Mouse (Mus musculus) stomach, embryonic 16.5 days (tissue): ENCODE measurements around the gene Sec23b. TPM values are rescaled to one million over a fixed set of nuclear protein-coding genes. Genes with fewer than 3 reads are reported as not detected.

Experiments
- ATAC-seq: fragments of 200-750 bp; cut with Nextera tagmentation; 2 replicates; pipeline ENCODE4 v1.8.0; 2017; ENCODE audit warnings: moderate number of reproducible peaks, moderate TSS enrichment; ENCODE audit not compliant: insufficient read depth, low FRiP score
- H3K27ac ChIP-seq: fragments of 300-500 bp; sonication (generic); 2 replicates; pipeline ENCODE4 v1.5.1; 2014; ENCODE audit warnings: low read length
- H3K27me3 ChIP-seq: fragments of 300-500 bp; sonication (generic); 2 replicates; pipeline ENCODE4 v1.6.1; 2014; ENCODE audit warnings: low read length, control low read depth, mixed read lengths; ENCODE audit not compliant: control insufficient read depth, insufficient read depth
- H3K36me3 ChIP-seq: fragments of 300-500 bp; sonication (generic); 2 replicates; pipeline ENCODE4 v1.6.1; 2014; ENCODE audit warnings: low read length; ENCODE audit not compliant: control insufficient read depth, insufficient read depth
- H3K4me1 ChIP-seq: fragments of 300-500 bp; sonication (generic); 2 replicates; pipeline ENCODE4 v1.6.1; 2014; ENCODE audit warnings: low read length, control low read depth, mixed read lengths; ENCODE audit not compliant: control insufficient read depth, insufficient read depth
- H3K4me2 ChIP-seq: fragments of 300-500 bp; sonication (generic); 2 replicates; pipeline ENCODE4 v1.6.1; 2014; ENCODE audit warnings: low read depth, low read length, mixed read lengths
- H3K4me3 ChIP-seq: fragments of 300-500 bp; sonication (generic); replicated peaks from 2 replicates; pipeline ENCODE4 v1.5.1; 2014; ENCODE audit warnings: mild to moderate bottlenecking, low read length
- H3K9ac ChIP-seq: fragments of 300-500 bp; sonication (generic); 2 replicates; pipeline ENCODE4 v1.6.1; 2014; ENCODE audit warnings: low read length
- H3K9me3 ChIP-seq: fragments of 300-500 bp; sonication (generic); replicated peaks from 2 replicates; pipeline ENCODE4 v1.6.1; 2016; ENCODE audit warnings: low read length, control low read depth; ENCODE audit not compliant: control insufficient read depth
- WGBS: fragments of 180-500 bp; shearing (Covaris S2); extraction: QIAGEN DNeasy Blood & Tissue Kit; methylation state at CpG from one replicate; pipeline ENCODE4 v1.1.7; 2014; 5-methylcytosine and 5-hydroxymethylcytosine counted together
- microRNA-seq: library from miRNA; unstranded; fragments of <30 nt; microRNA quantifications from one replicate; pipeline ENCODE4, GENCODE M21; 2016
- polyA plus RNA-seq: library from polyadenylated mRNA; unstranded; fragments of >200 nt; fragmentation: Nextera tagmentation; extraction: Ambion mirVana; gene quantifications from 2 replicates; pipeline ENCODE4 v1.2.1, GENCODE M21; 2015

The Sec23b gene
- polyA plus RNA-seq, 1 experiment from 2014 or later: 113 TPM

DNA sequence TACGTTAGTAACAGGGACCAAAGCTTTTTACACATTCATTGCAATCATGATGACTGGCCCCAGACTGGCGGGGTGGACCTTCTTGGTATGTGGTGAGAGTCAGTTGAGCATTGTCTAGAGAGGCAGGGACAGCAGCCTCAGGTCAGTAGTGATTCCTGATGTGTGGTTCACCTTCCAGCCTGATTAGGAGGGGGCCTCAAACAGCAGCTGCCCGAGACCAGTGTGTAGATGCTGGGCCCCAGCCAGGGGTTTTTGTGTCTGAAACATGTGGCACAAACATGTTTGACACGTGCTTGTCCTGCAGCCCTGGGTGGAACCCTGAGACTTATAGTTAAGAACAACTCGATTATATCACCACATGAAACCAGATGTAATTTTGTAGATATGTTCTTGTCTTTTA lies 78.2 kb downstream of the Sec23b start:
- H3K27me3 ChIP-seq: no peaks in the 10 kb centered on the region
- peaks cover 3% of the 10 kb centered on the region; the same call in 1 of the 2 replicates for H3K9me3 ChIP-seq
- no peak overlapping the region for H3K4me3 ChIP-seq
- no peaks in the 10 kb centered on the region for H3K4me1 ChIP-seq
- no peak overlapping the region for H3K4me2 ChIP-seq
- 66% methylated on average over 5 of the region's 5 CpGs for WGBS
- H3K36me3 ChIP-seq: no peaks in the 10 kb centered on the region
- no peak for ATAC-seq
- no peak overlapping the region for H3K27ac ChIP-seq
- H3K9ac ChIP-seq: no peak overlapping the region

GRCm38 (mm10) chr2:144634729-144635128 lies 78.7 kb downstream of the Sec23b start:
- Histone ChIP-seq H3K9me3 (peaks cover 3% of the 10 kb centered on the region; the same call in 1 of the 2 replicates), H3K9ac (no peak overlapping the region), H3K4me2 (no peak overlapping the region), H3K36me3 (no peaks in the 10 kb centered on the region), H3K27ac (no peak overlapping the region), H3K4me3 (no peak overlapping the region), H3K4me1 (no peaks in the 10 kb centered on the region), H3K27me3 (no peaks in the 10 kb centered on the region)
- 69% methylated on average over 2 of the region's 2 CpGs for WGBS
- ATAC-seq: no peak

GRCm38 (mm10) chr2:144635644-144636320 lies 79.8 kb downstream of the Sec23b start:
- H3K36me3 ChIP-seq: no peaks in the 10 kb centered on the region
- H3K27ac ChIP-seq: no peak overlapping the region
- H3K4me1 ChIP-seq: no peaks in the 10 kb centered on the region
- H3K9me3 ChIP-seq: peaks cover 3% of the 10 kb centered on the region; the same call in 1 of the 2 replicates
- no peaks in the 10 kb centered on the region for H3K27me3 ChIP-seq
- WGBS: 19% methylated on average over 5 of the region's 5 CpGs
- no peak for ATAC-seq
- no peak overlapping the region for H3K4me3 ChIP-seq
- H3K4me2 ChIP-seq: no peak overlapping the region
- no peak overlapping the region for H3K9ac ChIP-seq

DNA sequence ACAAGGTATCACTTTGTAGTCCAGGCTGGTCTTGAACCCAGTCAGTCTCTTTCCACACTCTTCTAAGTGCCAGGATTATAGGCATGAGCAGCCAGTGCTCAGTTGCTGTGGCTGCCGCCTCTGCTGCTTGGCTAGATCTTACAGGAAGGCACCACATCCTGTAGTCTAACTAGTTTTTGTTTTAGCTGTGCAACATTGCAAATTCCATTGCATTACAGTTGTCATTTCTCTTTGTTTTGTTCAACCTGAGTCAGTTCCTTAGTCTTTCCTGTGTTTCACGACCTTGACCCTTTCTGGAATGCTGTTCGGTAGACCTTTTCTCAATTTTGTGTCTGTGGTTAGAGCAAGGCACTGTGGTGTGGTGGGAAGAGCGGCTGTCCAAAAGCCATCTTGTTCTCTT lies 81.2 kb downstream of the Sec23b start:
- no peak for ATAC-seq
- no peaks in the 10 kb centered on the region for H3K36me3 ChIP-seq
- no peak overlapping the region for H3K9ac ChIP-seq
- no peak overlapping the region for H3K4me2 ChIP-seq
- H3K27me3 ChIP-seq: no peaks in the 10 kb centered on the region
- H3K9me3 ChIP-seq: peaks cover 3% of the 10 kb centered on the region; the same call in 1 of the 2 replicates
- 73% methylated on average over 4 of the region's 4 CpGs for WGBS
- no peak overlapping the region for H3K4me3 ChIP-seq
- no peak overlapping the region for H3K27ac ChIP-seq
- no peaks in the 10 kb centered on the region for H3K4me1 ChIP-seq

- Histone ChIP-seq H3K27ac (peak overlapping the region; percentile 21; the same call in 1 of the 2 replicates), H3K9me3 (no peaks in the 10 kb centered on the region), H3K4me3 (no peak overlapping the region), H3K27me3 (no peaks in the 10 kb centered on the region), H3K36me3 (no peaks in the 10 kb centered on the region), H3K9ac (no peak overlapping the region), H3K4me2 (no peak overlapping the region), H3K4me1 (no peaks in the 10 kb centered on the region)
- 79% methylated on average over 12 of the region's 12 CpGs for WGBS
- no peak for ATAC-seq
Measured at GRCm38 (mm10) chr2:144637671-144638395, 81.8 kb downstream of the Sec23b start.

- H3K36me3 ChIP-seq: no peaks in the 10 kb centered on the region
- H3K9ac ChIP-seq: no peak overlapping the region
- no peaks in the 10 kb centered on the region for H3K9me3 ChIP-seq
- WGBS: 40% methylated on average over 4 of the region's 4 CpGs
- no peaks in the 10 kb centered on the region for H3K4me1 ChIP-seq
- ATAC-seq: no peak
- no peak overlapping the region for H3K27ac ChIP-seq
- H3K4me3 ChIP-seq: no peak overlapping the region
- H3K4me2 ChIP-seq: no peak overlapping the region
- H3K27me3 ChIP-seq: no peaks in the 10 kb centered on the region
Measured at GRCm38 (mm10) chr2:144638719-144639118, 82.7 kb downstream of the Sec23b start.

GRCm38 (mm10) chr2:144640101-144640500 lies 84.1 kb downstream of the Sec23b start:
- Histone ChIP-seq H3K36me3 (no peaks in the 10 kb centered on the region), H3K27ac (no peak overlapping the region), H3K4me3 (no peak overlapping the region), H3K9me3 (no peaks in the 10 kb centered on the region), H3K9ac (no peak overlapping the region), H3K27me3 (no peaks in the 10 kb centered on the region), H3K4me2 (no peak overlapping the region), H3K4me1 (no peaks in the 10 kb centered on the region)
- 76% methylated on average over 7 of the region's 7 CpGs for WGBS
- ATAC-seq: no peak

Small RNAs within 50 kb of the gene (microRNA-seq; reads per million reads assigned to microRNA genes)
- gene Gm24823: not detected

Other genes starting within 250 kb of the Sec23b start
- gene Ovol2, start 224.1 kb upstream of the Sec23b start, polyA plus RNA-seq: 3.2 and 3.5 TPM in 2 replicates
- 34.6 and 36.9 TPM in 2 replicates for gene Kat14, start 187.2 kb upstream of the Sec23b start, polyA plus RNA-seq
- 4.0 and 6.8 TPM in 2 replicates for gene Pet117, start 187.2 kb upstream of the Sec23b start, polyA plus RNA-seq
- gene Dzank1, start 28.8 kb upstream of the Sec23b start, polyA plus RNA-seq: 0.92 and 1.4 TPM in 2 replicates
- gene Polr3f, start 28.5 kb upstream of the Sec23b start, polyA plus RNA-seq: 21.5 and 22.5 TPM in 2 replicates
- gene Rbbp9, start 5.4 kb upstream of the Sec23b start, polyA plus RNA-seq: 62.2 and 63.1 TPM in 2 replicates
- gene Smim26, start 37.8 kb downstream of the Sec23b start, polyA plus RNA-seq: 29.3 and 39.0 TPM in 2 replicates
- 38.7 and 40.1 TPM in 2 replicates for gene Dtd1, start 43.7 kb downstream of the Sec23b start, polyA plus RNA-seq